13 mouse cellular contexts compared by ENCODE assay signal in the genomic region with DNA sequence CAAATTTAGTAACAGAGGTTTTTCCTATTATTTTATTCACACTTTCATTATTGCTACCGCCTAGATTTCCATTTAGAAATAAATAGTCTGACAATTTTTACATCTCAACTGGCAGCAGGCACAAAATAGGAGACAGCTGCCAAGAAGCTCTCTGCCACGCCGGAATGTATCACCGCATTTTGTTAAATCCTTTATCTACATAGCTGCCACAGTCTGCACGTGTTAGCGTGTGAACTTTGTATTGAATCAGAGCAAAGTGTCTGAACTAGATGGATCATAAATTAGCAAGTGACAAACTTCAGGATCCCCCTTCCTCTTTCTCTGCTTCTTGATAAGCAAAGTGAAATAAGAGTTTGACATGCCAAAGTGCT.
DNase-seq lines count a peak whose midpoint lies in the region.
"Had no signal": no experiment of that assay in that cellular context is flagged by ENCODE, and none has a peak within 500 bp of the region (broad histone marks: within the 10 kb centered on the region; RNA-seq: fewer than 3 reads in every experiment).

No protein-coding gene starts in this region.

- DNase-seq in layer of hippocampus, adult 11-12 months (ENCODE audit: low spot score) = peak; percentile 14
- no peak for DNase-seq in layer of hippocampus, postnatal 10 days (ENCODE audit: low spot score in 2 of 2)
- DNase-seq in brain, adult 2 months (ENCODE audit: low read depth, low spot score) = peak; percentile 31
- DNase-seq in brain, embryonic 18.5 days (ENCODE audit: low read depth, low spot score) = peak; percentile 40
- peak; percentile 35 for DNase-seq in layer of hippocampus, adult 9-10 months (ENCODE audit: low spot score)
- no peak for DNase-seq in embryo, embryonic 10.5 days (ENCODE audit: low spot score)
- DNase-seq in spleen, adult 12 weeks (ENCODE audit: low spot score) = no peak
- DNase-seq: adrenal gland, postnatal 10 days; cerebellum, adult 2 months; gastrocnemius, postnatal 36 days; heart, adult 11 months; heart, postnatal 36 days; kidney, adult 11 months had no signal

Comparison
In these comparisons a context has a peak if more than half of its experiments do, and no peak if none do; other contexts are left out.
1. DNase-seq: peak in layer of hippocampus, adult 11-12 months (single experiment), brain, adult 2 months (single experiment), brain, embryonic 18.5 days (single experiment) and layer of hippocampus, adult 9-10 months (single experiment); none in layer of hippocampus, postnatal 10 days (0 of 2), embryo, embryonic 10.5 days (single experiment) and spleen, adult 12 weeks (single experiment).